Mouse (Mus musculus): Measurements from ENCODE around the gene Ttc38.

Ttc38 gene

GRCm38 (mm10) chr15:85831954-85832590 is at the start of gene Ttc38:
Gene Ttc38, plus strand, starts transcription at chr15:85832306.
- DNase-seq: peak; percentile 89 to 91

DNA sequence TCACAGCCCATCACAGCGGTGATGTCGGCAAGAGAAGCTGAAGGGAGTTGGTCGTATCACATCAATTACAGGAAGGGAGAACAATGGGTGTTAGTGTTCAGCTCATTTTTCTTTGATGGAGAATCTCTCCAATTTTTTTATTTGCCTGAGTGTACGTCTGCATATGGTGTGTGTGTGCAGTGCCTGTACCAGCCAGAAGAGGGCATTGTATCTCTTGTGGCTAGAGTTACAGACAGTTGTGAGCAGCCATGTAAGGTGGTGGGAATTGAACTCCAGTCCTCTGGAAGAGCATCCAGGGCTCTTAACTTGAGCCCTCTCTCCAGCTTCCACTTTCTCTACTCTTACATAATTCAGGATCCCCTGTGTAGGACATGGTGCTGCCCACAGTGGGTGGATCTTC is 49.0 kb upstream of the Ttc38 start:
- DNase-seq: no peak

- DNase-seq: no peak
Measured at GRCm38 (mm10) chr15:85784341-85784740, 47.8 kb upstream of the Ttc38 start.

GRCm38 (mm10) chr15:85786711-85787110 is 45.4 kb upstream of the Ttc38 start:
- DNase-seq: no peak

DNA sequence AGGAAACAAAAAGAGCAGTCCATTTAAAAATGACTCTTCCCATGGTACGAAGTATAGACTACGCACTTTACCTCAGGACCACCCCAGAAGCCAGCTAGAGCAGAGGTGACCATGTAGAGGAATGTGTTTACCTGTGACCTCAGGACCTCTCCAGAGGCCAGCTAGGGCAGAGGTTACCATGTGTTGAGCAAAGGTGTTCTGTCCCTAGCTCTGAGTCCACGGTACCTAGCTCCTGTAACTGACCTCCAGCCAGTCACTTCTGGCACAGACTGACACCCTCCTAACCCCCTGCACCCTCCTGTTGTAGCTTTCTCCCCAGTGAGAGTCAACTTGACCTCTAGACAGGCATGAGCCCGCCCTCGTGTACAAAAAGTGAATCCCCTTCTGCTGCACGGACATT is 44.6 kb upstream of the Ttc38 start:
- no peak for DNase-seq

DNA sequence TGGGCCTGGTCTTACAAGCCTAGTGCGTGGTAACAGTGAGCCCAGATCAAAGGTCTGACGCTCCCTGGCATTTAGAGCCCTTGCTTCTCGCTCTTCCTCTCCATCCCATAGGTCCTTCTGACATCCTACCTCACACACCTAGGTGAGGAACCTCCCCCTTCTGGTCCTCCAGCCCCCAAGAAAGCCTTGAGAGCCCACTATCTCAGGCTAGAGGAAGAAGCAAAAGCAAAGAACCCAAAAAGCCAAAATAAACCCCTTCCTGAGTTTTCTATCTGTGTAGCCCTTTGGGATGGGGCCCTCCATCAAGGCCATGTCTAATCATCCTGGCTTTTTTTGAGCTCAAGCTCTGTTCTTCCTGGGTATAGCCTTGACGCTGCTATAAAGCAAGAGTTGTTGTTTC is 44.1 kb upstream of the Ttc38 start:
- DNase-seq: no peak

- no peak for DNase-seq
Measured at GRCm38 (mm10) chr15:85788633-85789032, 43.5 kb upstream of the Ttc38 start.

DNA sequence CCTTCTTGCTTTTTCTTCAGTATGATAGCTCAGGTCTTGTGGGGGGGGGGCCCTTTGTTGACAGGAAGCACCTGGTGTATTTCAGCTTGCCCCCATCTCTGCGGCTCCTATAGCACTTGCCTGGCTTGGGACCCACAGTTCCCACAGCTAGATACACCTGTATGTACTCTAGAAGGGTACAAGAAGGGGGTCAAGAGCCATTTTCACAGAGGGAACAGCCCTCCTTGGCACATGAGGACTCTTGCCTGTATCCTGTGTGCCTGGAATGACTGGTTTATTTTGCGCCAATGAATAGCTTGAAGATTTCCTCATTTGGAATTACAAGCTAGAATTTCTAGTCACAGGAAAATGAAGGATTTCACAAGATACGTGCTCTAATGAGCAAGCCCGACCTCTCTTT is 40.7 kb upstream of the Ttc38 start:
- no peak for DNase-seq

- no peak for DNase-seq
Measured at GRCm38 (mm10) chr15:85792819-85793218, 39.3 kb upstream of the Ttc38 start.

- DNase-seq: no peak
Measured at GRCm38 (mm10) chr15:85795516-85795915, 36.6 kb upstream of the Ttc38 start.

- DNase-seq: no peak
Measured at GRCm38 (mm10) chr15:85798676-85799075, 33.4 kb upstream of the Ttc38 start.

GRCm38 (mm10) chr15:85802931-85803330 is 29.2 kb upstream of the Ttc38 start:
- DNase-seq: no peak

GRCm38 (mm10) chr15:85806886-85807285 is 25.2 kb upstream of the Ttc38 start:
- DNase-seq: no peak

DNA sequence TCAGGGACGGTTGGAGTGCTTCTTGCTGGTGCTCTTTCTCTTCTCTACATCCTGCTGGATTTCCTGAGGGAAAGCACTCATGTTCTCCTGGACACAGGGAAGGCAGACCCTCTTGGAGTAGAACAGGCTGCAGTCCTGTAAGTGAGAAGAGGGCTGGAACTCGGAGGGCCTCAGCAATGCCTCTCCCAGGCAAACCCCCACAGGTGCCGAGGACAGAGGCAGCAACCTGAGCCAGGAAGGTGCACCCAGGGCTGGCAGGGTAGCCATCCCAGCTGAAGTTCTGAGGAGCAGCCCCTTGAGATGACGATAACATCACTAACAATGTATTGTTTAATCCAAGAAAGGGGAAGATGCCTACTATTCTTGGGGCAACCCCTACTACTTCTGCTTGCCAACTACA is 24.7 kb upstream of the Ttc38 start:
- no peak for DNase-seq

DNA sequence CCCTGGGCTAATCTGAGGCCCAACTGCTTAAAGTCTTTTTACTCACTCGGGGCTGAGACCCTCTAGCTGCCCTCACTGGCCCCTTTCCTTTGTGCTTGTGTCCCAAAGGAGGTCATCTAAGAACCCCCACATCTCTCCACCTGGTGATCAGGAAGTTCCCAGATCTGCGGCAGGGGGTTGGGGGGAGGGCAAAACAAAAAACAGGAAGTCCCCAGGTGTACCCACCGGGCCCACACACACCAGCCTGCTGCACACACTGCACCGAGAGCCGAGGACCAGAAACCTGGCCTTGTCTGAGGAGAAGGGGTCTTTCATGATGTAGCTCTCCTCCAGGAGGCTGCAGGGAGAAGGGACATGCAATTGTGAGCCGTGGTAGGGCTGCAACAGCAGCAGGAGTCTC is 24.1 kb upstream of the Ttc38 start:
- no peak for DNase-seq

DNA sequence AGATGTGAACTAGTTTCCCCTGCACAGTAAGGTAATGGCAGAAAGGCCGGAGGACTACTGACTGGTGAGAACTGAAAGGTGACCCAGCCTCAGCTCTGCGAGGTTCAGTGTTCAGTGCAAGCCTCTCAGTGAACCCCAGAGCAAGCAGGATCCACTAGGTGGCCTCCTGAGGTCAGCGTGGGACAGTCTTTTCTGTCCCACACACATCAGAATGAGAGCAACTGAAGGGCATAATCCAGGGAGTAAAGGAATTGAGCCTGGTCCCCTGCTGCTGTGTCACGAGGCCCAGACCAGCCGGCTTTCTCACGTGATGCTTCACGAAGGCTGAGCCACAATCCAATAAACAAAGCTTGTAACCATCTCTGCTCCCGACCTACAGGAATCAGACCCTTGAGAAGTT is 23.7 kb upstream of the Ttc38 start:
- DNase-seq: peak; percentile 14 to 16

DNA sequence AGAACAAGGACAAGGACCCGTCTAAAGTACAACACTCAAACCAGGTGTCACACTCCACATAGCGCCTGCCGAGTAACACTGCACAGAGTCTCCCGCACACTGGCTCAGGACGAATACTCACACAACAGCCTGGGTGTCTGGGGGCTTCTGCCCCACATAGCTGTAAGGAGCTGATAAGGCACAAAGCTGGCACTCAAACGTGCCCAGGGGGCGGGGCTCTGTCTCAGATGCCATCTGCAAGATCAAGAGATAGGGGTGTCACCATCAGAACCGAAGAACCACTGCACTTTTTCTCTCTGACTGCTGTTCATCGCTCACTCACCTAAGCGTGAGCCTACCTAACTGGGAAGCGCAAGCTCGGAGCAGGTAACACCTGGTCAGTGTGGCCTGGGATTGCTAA is 23.0 kb upstream of the Ttc38 start:
- peak in 1 of 2 experiments; percentile 15 for DNase-seq

GRCm38 (mm10) chr15:85810462-85810805 is 21.7 kb upstream of the Ttc38 start:
- DNase-seq: peak in 1 of 2 experiments; percentile 14

- DNase-seq: peak; percentile 89 to 90
Measured at GRCm38 (mm10) chr15:85810806-85811521, 21.1 kb upstream of the Ttc38 start.

- peak; percentile 98 to 100 for DNase-seq
Measured at GRCm38 (mm10) chr15:85811535-85812277, 20.4 kb upstream of the Ttc38 start, which contains the start of gene Cdpf1. Gene Cdpf1, minus strand, starts transcription at chr15:85811697.

GRCm38 (mm10) chr15:85813428-85813827 is 18.7 kb upstream of the Ttc38 start:
- no peak for DNase-seq

DNA sequence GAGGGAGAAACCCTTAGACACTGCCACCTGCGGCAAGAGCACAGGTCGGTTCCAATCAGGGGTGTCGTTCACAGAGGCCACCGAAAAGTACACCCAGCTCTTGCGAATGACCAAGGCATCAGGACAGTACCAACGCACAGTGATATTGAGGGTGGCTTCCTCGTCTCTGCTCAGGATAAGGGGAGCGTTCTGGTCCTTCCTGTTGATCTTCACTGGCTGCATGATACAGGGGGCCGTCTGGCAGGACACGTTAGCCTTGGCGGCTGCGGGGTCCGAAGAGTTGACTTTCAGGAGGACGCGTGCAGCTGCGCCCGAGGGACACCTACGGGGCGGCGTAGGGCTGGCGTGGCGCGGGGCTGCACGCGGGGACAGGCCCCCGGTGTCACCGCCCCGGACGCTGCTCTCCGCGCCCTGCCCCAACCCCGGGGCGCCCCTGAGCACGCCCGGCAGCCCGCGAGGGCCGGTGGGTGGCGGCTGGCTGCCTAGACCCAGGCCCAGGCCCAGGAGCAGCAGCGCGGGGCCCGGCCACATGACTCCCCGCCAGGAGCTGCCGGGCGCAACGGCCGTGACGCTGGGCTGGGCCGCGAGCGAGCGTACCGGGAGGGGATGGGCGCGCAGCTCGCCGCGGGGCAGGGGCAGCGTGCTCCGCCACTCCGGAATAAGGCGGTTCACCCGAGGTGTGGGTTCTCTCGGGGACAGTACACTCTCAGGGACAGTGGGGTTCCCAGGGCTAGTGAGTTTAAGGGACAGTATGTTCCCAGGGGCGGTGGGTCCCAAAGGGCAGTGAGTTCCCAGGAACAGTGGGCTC is 10.7 kb upstream of the Ttc38 start, which contains the start of gene Pkdrej:
Pkdrej (minus strand) TSS at position 532 of the 808 bp plus-strand sequence.
- peak; percentile 58 to 75 for DNase-seq

DNA sequence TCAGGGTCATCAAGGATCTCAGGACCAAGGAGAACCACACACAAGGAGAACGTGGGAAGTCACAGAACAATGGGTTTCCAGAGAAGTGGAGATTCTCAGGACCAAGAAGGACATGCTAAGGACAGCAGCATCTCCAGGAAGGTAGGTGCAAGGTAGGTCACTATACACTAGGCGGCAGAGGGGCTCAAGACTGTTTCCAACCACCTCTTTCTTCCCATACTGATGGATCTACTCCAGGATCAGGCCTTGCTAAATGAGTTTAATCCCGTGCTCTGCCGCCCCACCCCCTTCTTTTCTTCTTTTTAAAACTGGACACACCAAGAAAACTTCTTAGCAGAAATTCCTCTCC is 10.1 kb upstream of the Ttc38 start:
- DNase-seq: peak in 1 of 2 experiments; percentile 44

Data from cerebellum, adult 18-20 months (tissue).